Mouse (Mus musculus) kidney, adult 11 months (tissue): ENCODE results near the gene Smc1b.

ENCODE experiments used
- DNase-seq: peaks from one replicate; pipeline ENCODE4 v3.0.0; 2022

Smc1b gene

GRCm38 (mm10) chr15:85016951-85017664 lies 114.7 kb downstream of the Smc1b start, which contains the start of gene Upk3a:
TSS of gene Upk3a (plus strand) at chr15:85017141.
- DNase-seq, result peak; percentile 50

- DNase-seq, result no peak
Measured at GRCm38 (mm10) chr15:85015771-85016170, 116.0 kb downstream of the Smc1b start.
